Mouse (Mus musculus) left cerebral cortex, postnatal 36 days (tissue): ENCODE data around the gene Acot13. TPM values are rescaled to one million over a fixed set of nuclear protein-coding genes. Genes with fewer than 3 reads are reported as not detected.
"Not testable (repeated sequence)": the region's sequence is repeated elsewhere in the genome, so short reads cannot be mapped to it uniquely, and the experiment has no call there.

Source experiments
- DNase-seq, 2 experiments: peaks; one replicate each; pipeline ENCODE4 v3.0.0; 2021 to 2022; ENCODE audit warnings: low spot score in 2 of 2, mixed read lengths in 1 of 2
- intact Hi-C: fragments of 180-260 bp; cut with DNase I; formaldehyde crosslinking; loops from one replicate; pipeline ENCODE4 v1.15.1; 2025
- total RNA-seq, 2 experiments: library from RNA; stranded (reverse); gene quantifications; 2 replicates each; pipeline ENCODE4 v1.2.3; 2021

The Acot13 gene
- total RNA-seq, 2 experiments from 2014 or later: 81.0 to 89.7 TPM

- intact Hi-C loops: no loop called here
- DNase-seq: no peak
These were observed 38.8 kb downstream of the Acot13 start for GRCm38 (mm10) chr13:24792411-24793045.

DNA sequence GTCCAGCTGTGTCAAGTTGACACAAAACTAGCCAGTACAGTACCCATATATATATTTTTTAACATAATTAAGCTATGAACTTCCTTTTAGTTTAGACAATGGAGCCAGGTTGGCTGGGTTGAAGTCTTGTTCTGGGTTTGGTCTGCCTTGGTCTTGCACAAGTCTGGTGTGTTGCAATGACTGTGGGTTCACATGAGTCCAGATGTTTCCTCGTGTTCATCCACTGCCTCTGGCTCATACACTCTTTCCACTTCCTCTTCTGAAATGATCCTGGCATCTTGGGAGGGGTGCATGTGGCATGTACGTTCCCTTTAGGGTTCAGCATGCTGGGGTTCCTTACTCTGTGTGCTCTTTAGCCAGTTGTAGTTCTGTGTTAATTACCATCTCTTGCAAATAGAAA, 40.0 kb downstream of the Acot13 start:
- DNase-seq: no peak
- intact Hi-C loops: no loop called here

GRCm38 (mm10) chr13:24787477-24787876, 43.9 kb downstream of the Acot13 start:
- DNase-seq: no peak
- intact Hi-C loops: no loop called here

DNA sequence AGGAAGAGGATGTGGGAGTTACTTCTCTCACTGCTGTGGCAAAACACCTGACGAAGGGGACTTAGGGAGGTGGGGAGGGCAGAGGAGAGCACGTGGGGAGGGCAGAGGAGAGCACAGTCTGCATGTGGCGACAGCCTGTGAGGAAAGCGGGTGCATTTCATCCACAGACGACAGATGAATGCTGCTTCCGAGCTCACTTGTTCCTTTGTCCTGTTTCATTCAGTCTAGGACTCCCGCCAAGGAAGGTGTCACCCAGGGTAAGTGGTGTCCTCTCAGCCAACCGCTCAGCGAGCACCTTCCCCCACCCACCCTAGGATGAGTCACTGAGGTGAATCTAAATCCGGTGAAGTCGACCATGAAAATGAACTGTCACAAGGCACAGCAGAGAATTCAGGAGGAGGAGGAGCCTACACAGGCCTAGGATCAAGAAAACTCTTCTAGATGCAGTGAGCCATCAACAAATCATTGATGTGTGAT, 45.3 kb downstream of the Acot13 start:
- intact Hi-C loops: no loop called here
- no peak for DNase-seq

- intact Hi-C loops: no loop called here
- no peak for DNase-seq
These were observed 49.4 kb downstream of the Acot13 start for GRCm38 (mm10) chr13:24781916-24782315.

DNA sequence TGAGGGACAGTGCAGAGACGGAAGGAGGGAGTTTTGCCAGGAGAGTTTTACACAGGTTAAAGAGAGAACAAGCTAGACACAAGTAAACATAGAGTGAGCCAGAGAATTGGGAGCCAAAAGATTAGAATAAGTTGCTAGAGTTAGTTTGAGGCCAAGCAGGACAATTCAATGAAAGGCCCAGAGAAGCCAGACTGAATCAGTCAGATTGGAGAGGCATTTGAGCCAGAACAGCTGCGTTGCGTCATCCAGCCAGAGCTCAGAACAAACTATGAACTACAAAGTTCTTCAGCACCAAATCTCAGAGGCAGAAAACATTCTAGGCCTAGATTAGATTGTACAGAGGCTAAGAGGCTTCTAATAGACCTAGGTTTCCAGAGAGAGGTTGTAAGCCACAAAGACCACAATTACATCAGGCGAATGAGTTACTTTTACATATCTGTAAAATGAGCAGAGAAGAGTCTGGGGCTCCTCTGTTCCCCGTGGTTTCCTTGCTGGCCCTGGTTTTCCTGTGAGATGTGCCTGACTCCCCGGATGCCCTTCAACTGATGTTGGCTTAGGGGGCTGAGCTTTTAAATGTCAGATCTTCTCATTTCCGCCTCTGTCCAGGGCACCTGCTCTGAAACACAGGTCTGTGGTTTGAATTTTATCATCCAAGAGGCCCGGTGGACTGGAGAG, 52.5 kb downstream of the Acot13 start:
- intact Hi-C loops: loop anchor here (5.0 kb wide), 1 partner anchor 297 kb away; no protein-coding TSS in a partner anchor
- no peak for DNase-seq

DNA sequence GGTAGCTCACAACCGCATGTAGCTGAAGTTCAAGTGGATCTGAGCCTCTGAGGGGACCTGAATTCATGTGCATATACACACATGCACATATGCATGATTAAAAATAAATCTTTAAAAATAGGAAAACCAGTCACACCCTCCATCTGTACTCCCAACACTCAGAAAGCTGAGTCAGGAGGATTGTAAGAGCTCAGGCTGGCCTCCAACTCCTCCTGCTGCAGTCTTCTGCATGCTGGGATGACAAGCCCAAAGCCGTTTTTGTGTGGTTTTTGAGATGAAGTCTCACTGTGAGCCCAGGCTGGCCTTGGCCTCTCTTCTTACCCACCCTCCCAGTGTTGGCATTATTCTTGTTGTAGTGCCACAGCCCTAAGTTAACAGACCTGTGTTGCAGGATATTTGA, 53.3 kb downstream of the Acot13 start:
- intact Hi-C loops: loop anchor here (5.0 kb wide), 1 partner anchor 296 kb away; no protein-coding TSS in a partner anchor
- DNase-seq: no peak

- DNase-seq: peak; percentile 20 to 21
These were observed 55.0 kb downstream of the Acot13 start for GRCm38 (mm10) chr13:24776146-24776844.

DNA sequence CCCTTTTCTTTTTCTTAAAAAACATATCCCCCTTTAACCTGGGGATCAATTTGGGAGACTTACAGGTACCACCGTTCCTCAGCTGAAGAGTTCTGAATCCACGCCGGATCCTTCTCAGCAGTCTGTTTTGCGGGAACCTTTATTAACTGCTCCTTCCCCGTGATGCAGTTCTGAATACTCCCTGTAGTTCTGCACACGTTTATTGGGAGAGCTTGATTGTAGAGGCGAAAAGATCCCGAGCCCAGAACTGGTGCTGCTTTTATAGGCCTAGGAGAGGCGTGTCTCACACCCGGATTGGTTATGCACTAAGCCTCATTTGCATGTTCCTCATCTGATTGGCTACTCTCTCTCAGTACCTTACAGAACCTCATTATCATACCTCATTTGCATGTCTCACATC, 59.9 kb downstream of the Acot13 start:
- intact Hi-C loops, DNase-seq: not testable (repeated sequence)

More at GRCm38 (mm10) chr13:24776146-24776844, 55.0 kb downstream of the Acot13 start:
- intact Hi-C loops: loop anchor here (5.0 kb wide), 1 partner anchor 294 kb away; no protein-coding TSS in a partner anchor

Other genes with a start within 250 kb of the Acot13 start
- gene Ripor2, start 249.4 kb downstream of the Acot13 start, total RNA-seq: 10 to 100 TPM; 53.0 to 67.2 TPM
- not detected for gene Armh2, start 90.3 kb downstream of the Acot13 start, total RNA-seq
- gene Gmnn, start 69.6 kb downstream of the Acot13 start, total RNA-seq: 1 to 10 TPM; 3.1 to 5.0 TPM
- gene BC005537, start 29.9 kb downstream of the Acot13 start, total RNA-seq: 100 to 1,000 TPM; 156 to 161 TPM
- 10 to 100 TPM; 19.0 to 21.6 TPM for gene Tdp2, start 139 bp upstream of the Acot13 start, total RNA-seq
- 10 to 100 TPM; 29.8 to 33.6 TPM for gene D130043K22Rik, start 13.6 kb upstream of the Acot13 start, total RNA-seq
- gene Aldh5a1, start 106.1 kb upstream of the Acot13 start, total RNA-seq: 10 to 100 TPM; 55.4 to 57.0 TPM
- gene Gpld1, start 111.6 kb upstream of the Acot13 start, total RNA-seq: 10 to 100 TPM; 19.0 to 19.2 TPM
- 10 to 100 TPM; 48.3 to 62.3 TPM for gene Mrs2, start 188.8 kb upstream of the Acot13 start, total RNA-seq
- 1 to 10 TPM; 6.3 TPM for gene Dcdc2a, start 224.5 kb upstream of the Acot13 start, total RNA-seq